Mouse (Mus musculus): ENCODE results near the gene Cenpk. TPM values are rescaled to one million over a fixed set of nuclear protein-coding genes. Genes with fewer than 3 reads are reported as not detected.
A peak's percentile ranks its signal among the peaks of the same experiment; 100 is the strongest.

Gene Cenpk
- polyA plus RNA-seq, 1 experiment from 2014 or later: 40.2 TPM

GRCm38 (mm10) chr13:104229181-104229580 lies 770 bp downstream of the Cenpk start:
- WGBS: 5% methylated on average over 15 of the region's 15 CpGs
- Histone ChIP-seq H3K4me3 (ENCODE audit: control insufficient read depth in 1 of 2, insufficient read depth in 1 of 2, low read depth in 1 of 2, low read length in 2 of 2) (peak overlapping the region; percentile 72 to 90), H3K9me3 (ENCODE audit: control insufficient read depth, low read length) (no peaks in the 10 kb centered on the region), H3K4me1 (ENCODE audit: control insufficient read depth in 2 of 2, insufficient read depth in 2 of 2, low read length in 2 of 2) (peaks cover 0 to 15% of the 10 kb centered on the region in 2 experiments; a peak in 3 of 4 replicates), H3K36me3 (ENCODE audit: control insufficient read depth, insufficient read depth, low read length) (peaks cover 18% of the 10 kb centered on the region), H3K27ac (replicated peaks in 1 of 2; ENCODE audit: control insufficient read depth in 1 of 2, insufficient read depth in 1 of 2, low read depth in 2 of 2, low read length in 2 of 2) (peak overlapping the region; percentile 65 to 77), H3K9ac (ENCODE audit: low read length) (peak overlapping the region; percentile 83), H3K27me3 (ENCODE audit: control insufficient read depth, insufficient read depth, low read length) (no peaks in the 10 kb centered on the region), H3K4me2 (ENCODE audit: low read length) (peak overlapping the region; percentile 75)
- no peak for ATAC-seq (ENCODE audit: insufficient number of reproducible peaks, insufficient read depth, low FRiP score, low read depth)

DNA sequence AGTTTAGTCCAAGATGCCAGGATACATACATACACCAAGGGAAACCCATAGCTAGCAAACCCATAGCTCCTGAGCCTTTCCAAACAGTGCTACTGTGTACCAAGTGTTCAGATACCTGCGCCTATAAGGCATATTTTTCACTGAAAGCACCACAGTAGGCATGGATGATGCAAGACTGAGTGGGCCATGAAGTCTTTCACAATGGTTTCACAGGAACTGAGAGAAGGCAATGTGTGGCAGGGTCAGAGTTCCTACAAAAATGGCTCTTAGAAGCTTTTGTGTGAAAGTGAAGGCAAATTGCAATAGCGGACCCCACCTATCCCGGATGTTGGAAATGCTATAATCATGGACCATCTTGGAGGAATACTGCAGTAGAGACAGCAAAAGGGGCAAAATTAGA lies 30.6 kb downstream of the Cenpk start:
- H3K4me1 ChIP-seq (ENCODE audit: control insufficient read depth in 2 of 2, insufficient read depth in 2 of 2, low read length in 2 of 2): no peaks in the 10 kb centered on the region
- H3K27me3 ChIP-seq (ENCODE audit: control insufficient read depth, insufficient read depth, low read length): no peaks in the 10 kb centered on the region
- no peak overlapping the region for H3K27ac ChIP-seq (replicated peaks in 1 of 2; ENCODE audit: control insufficient read depth in 1 of 2, insufficient read depth in 1 of 2, low read depth in 2 of 2, low read length in 2 of 2)
- 0 out of 2 replicates have a peak, but pooled peaks cover 3% of the 10 kb centered on the region for H3K9me3 ChIP-seq (ENCODE audit: control insufficient read depth, low read length)
- H3K4me3 ChIP-seq (ENCODE audit: control insufficient read depth in 1 of 2, insufficient read depth in 1 of 2, low read depth in 1 of 2, low read length in 2 of 2): no peak overlapping the region
- no peak overlapping the region for H3K4me2 ChIP-seq (ENCODE audit: low read length)
- H3K36me3 ChIP-seq (ENCODE audit: control insufficient read depth, insufficient read depth, low read length): no peaks in the 10 kb centered on the region
- no peak overlapping the region for H3K9ac ChIP-seq (ENCODE audit: low read length)
- ATAC-seq (ENCODE audit: insufficient number of reproducible peaks, insufficient read depth, low FRiP score, low read depth): no peak
- WGBS: 84% methylated on average over 3 of the region's 3 CpGs

DNA sequence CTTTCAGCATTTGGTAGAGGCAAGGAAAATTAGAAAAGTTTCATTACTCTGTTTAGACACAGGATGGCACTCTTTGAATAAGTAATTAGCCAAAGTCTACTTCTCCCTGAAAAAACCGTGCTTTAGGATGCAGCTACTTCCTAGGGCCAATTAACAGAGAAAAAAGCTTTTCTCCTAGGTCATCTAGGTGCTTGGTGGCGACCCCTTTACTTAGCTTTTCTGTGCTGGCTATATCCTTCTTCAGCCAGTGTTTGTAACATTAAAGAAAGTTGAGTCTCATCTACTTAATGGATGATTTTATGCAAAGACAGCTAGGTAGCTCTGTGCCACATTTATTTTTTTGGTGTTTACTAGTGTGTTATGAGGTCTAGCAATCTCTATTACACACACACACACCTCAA lies 56.6 kb downstream of the Cenpk start:
- Histone ChIP-seq H3K4me2 (ENCODE audit: low read length) (peak overlapping the region; percentile 79), H3K9me3 (ENCODE audit: control insufficient read depth, low read length) (no peaks in the 10 kb centered on the region), H3K4me3 (ENCODE audit: control insufficient read depth in 1 of 2, insufficient read depth in 1 of 2, low read depth in 1 of 2, low read length in 2 of 2) (no peak overlapping the region), H3K27me3 (ENCODE audit: control insufficient read depth, insufficient read depth, low read length) (no peaks in the 10 kb centered on the region), H3K4me1 (ENCODE audit: control insufficient read depth in 2 of 2, insufficient read depth in 2 of 2, low read length in 2 of 2) (no peaks in the 10 kb centered on the region), H3K27ac (replicated peaks in 1 of 2; ENCODE audit: control insufficient read depth in 1 of 2, insufficient read depth in 1 of 2, low read depth in 2 of 2, low read length in 2 of 2) (peak overlapping the region in 1 of 2 experiments; percentile 94; a peak in 2 of 4 replicates), H3K36me3 (ENCODE audit: control insufficient read depth, insufficient read depth, low read length) (no peaks in the 10 kb centered on the region), H3K9ac (ENCODE audit: low read length) (peak overlapping the region; percentile 86)
- no peak for ATAC-seq (ENCODE audit: insufficient number of reproducible peaks, insufficient read depth, low FRiP score, low read depth)
- 5% methylated on average over 2 of the region's 2 CpGs for WGBS

GRCm38 (mm10) chr13:104285737-104286311 lies 57.4 kb downstream of the Cenpk start:
- peak overlapping the region; percentile 79 for H3K4me2 ChIP-seq (ENCODE audit: low read length)
- H3K36me3 ChIP-seq (ENCODE audit: control insufficient read depth, insufficient read depth, low read length): no peaks in the 10 kb centered on the region
- H3K4me1 ChIP-seq (ENCODE audit: control insufficient read depth in 2 of 2, insufficient read depth in 2 of 2, low read length in 2 of 2): peaks cover 0 to 4% of the 10 kb centered on the region in 2 experiments; a peak in 1 of 4 replicates
- peak overlapping the region; percentile 50 to 60 for H3K4me3 ChIP-seq (ENCODE audit: control insufficient read depth in 1 of 2, insufficient read depth in 1 of 2, low read depth in 1 of 2, low read length in 2 of 2)
- H3K9me3 ChIP-seq (ENCODE audit: control insufficient read depth, low read length): no peaks in the 10 kb centered on the region
- peak overlapping the region; percentile 86 for H3K9ac ChIP-seq (ENCODE audit: low read length)
- no peak for ATAC-seq (ENCODE audit: insufficient number of reproducible peaks, insufficient read depth, low FRiP score, low read depth)
- no peaks in the 10 kb centered on the region for H3K27me3 ChIP-seq (ENCODE audit: control insufficient read depth, insufficient read depth, low read length)
- peak overlapping the region; percentile 80 to 94 for H3K27ac ChIP-seq (replicated peaks in 1 of 2; ENCODE audit: control insufficient read depth in 1 of 2, insufficient read depth in 1 of 2, low read depth in 2 of 2, low read length in 2 of 2)
- 1% methylated on average over 10 of the region's 10 CpGs for WGBS

GRCm38 (mm10) chr13:104286336-104286735 lies 57.9 kb downstream of the Cenpk start:
- H3K4me3 ChIP-seq (ENCODE audit: control insufficient read depth in 1 of 2, insufficient read depth in 1 of 2, low read depth in 1 of 2, low read length in 2 of 2): peak overlapping the region; percentile 50 to 60
- ATAC-seq (ENCODE audit: insufficient number of reproducible peaks, insufficient read depth, low FRiP score, low read depth): no peak
- H3K4me2 ChIP-seq (ENCODE audit: low read length): peak overlapping the region; percentile 79
- no peaks in the 10 kb centered on the region for H3K36me3 ChIP-seq (ENCODE audit: control insufficient read depth, insufficient read depth, low read length)
- no peaks in the 10 kb centered on the region for H3K27me3 ChIP-seq (ENCODE audit: control insufficient read depth, insufficient read depth, low read length)
- peaks cover 0 to 6% of the 10 kb centered on the region in 2 experiments; a peak in 1 of 4 replicates for H3K4me1 ChIP-seq (ENCODE audit: control insufficient read depth in 2 of 2, insufficient read depth in 2 of 2, low read length in 2 of 2)
- no peaks in the 10 kb centered on the region for H3K9me3 ChIP-seq (ENCODE audit: control insufficient read depth, low read length)
- peak overlapping the region; percentile 80 to 94; a peak in 2 of 4 replicates for H3K27ac ChIP-seq (replicated peaks in 1 of 2; ENCODE audit: control insufficient read depth in 1 of 2, insufficient read depth in 1 of 2, low read depth in 2 of 2, low read length in 2 of 2)
- 2% methylated on average over 4 of the region's 4 CpGs for WGBS
- peak overlapping the region; percentile 86 for H3K9ac ChIP-seq (ENCODE audit: low read length)

DNA sequence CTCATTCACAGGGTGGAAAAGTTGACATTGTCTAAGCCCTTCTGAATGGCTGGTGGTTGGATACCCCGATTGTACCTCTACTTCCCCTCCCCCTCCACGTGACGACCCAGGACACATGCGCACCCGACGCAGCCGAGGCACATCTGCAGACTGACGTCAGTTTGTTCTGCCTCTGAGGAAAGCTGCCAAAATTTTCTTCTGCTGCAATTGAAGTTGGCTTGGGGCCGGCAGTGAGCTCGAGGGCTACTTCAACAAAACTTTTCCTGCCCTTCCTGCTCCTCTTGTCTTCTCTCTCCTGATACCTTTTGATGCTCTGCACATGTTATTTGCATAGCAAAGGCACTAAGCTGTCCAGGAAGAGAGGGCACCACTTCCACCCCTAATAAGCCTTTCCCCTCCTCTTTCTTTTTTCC lies 58.5 kb downstream of the Cenpk start:
- Histone ChIP-seq H3K4me3 (ENCODE audit: control insufficient read depth in 1 of 2, insufficient read depth in 1 of 2, low read depth in 1 of 2, low read length in 2 of 2) (peak overlapping the region; percentile 50), H3K9ac (ENCODE audit: low read length) (peak overlapping the region; percentile 86), H3K9me3 (ENCODE audit: control insufficient read depth, low read length) (no peaks in the 10 kb centered on the region), H3K4me2 (ENCODE audit: low read length) (peak overlapping the region; percentile 79), H3K27me3 (ENCODE audit: control insufficient read depth, insufficient read depth, low read length) (no peaks in the 10 kb centered on the region), H3K36me3 (ENCODE audit: control insufficient read depth, insufficient read depth, low read length) (no peaks in the 10 kb centered on the region), H3K4me1 (ENCODE audit: control insufficient read depth in 2 of 2, insufficient read depth in 2 of 2, low read length in 2 of 2) (peaks cover 0 to 6% of the 10 kb centered on the region in 2 experiments; a peak in 1 of 4 replicates), H3K27ac (replicated peaks in 1 of 2; ENCODE audit: control insufficient read depth in 1 of 2, insufficient read depth in 1 of 2, low read depth in 2 of 2, low read length in 2 of 2) (peak overlapping the region; percentile 94 to 98)
- 0% methylated on average over 10 of the region's 10 CpGs for WGBS
- peak; percentile 91 for ATAC-seq (ENCODE audit: insufficient number of reproducible peaks, insufficient read depth, low FRiP score, low read depth)

DNA sequence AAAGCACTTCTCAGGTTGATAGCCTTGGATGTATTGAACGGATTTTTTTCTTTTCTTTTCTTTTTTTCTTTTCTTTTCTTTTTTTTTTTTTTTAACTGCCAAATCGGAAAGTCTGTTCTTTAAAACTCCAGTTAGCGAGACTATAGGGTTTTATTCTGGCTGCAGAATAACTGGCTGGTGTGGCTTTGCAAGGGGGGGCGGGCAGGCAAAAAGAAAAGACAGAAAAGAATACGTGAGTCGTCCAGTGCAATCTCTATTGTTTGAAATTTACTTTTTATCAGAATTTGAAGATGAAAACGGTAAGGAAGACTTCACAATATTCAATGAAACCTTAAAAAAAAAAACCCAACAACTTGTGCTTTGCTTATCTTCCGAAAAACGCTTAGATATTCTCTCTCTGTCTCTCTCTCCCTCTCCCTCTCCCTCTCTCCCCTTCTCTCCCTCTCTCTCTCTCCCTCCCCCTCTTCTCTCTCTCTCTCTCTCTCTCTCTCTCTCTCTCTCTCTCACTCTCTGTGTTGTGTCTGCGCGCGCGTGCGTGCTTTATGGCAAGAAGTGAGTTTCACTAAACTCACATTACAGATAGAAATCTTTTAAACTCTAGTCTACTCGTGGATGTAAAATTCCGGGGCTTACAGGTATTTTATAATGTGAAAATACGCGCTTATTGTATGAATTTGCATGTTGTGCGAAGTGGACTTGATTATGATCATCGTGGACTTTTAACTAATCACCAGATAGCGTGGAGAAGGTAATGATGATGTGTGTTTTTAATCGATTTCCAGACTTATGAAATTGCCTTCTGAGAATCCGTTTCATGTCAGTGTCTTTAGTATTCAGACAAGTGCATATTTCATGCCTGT lies 59.2 kb downstream of the Cenpk start, which contains the start of gene Adamts6:
Gene Adamts6 (plus strand): TSS at position 470 of the 860 bp plus-strand sequence.
- Histone ChIP-seq H3K4me2 (ENCODE audit: low read length) (peak within 1 kb of the TSS; percentile 79), H3K36me3 (ENCODE audit: control insufficient read depth, insufficient read depth, low read length) (no peaks in the 10 kb centered on the region), H3K4me3 (ENCODE audit: control insufficient read depth in 1 of 2, insufficient read depth in 1 of 2, low read depth in 1 of 2, low read length in 2 of 2) (peak within 1 kb of the TSS; percentile 50 to 68), H3K9ac (ENCODE audit: low read length) (peak within 1 kb of the TSS; percentile 86), H3K27ac (replicated peaks in 1 of 2; ENCODE audit: control insufficient read depth in 1 of 2, insufficient read depth in 1 of 2, low read depth in 2 of 2, low read length in 2 of 2) (peak within 1 kb of the TSS; percentile 94 to 98), H3K9me3 (ENCODE audit: control insufficient read depth, low read length) (no peaks in the 10 kb centered on the region), H3K27me3 (ENCODE audit: control insufficient read depth, insufficient read depth, low read length) (no peaks in the 10 kb centered on the region), H3K4me1 (ENCODE audit: control insufficient read depth in 2 of 2, insufficient read depth in 2 of 2, low read length in 2 of 2) (peaks cover 0 to 6% of the 10 kb centered on the region in 2 experiments; a peak in 1 of 4 replicates)
- ATAC-seq (ENCODE audit: insufficient number of reproducible peaks, insufficient read depth, low FRiP score, low read depth): no peak
- under 1% methylated on average over 23 of the region's 23 CpGs for WGBS

All from heart, embryonic 14.5 days (tissue).